Mouse (Mus musculus): Measurements from ENCODE around the gene Smyd5. TPM values are rescaled to one million over a fixed set of nuclear protein-coding genes. Genes with fewer than 3 reads are reported as not detected.
A peak's percentile ranks its signal among the peaks of the same experiment; 100 is the strongest.
"Not testable (repeated sequence)": the region's sequence is repeated elsewhere in the genome, so short reads cannot be mapped to it uniquely, and the experiment has no call there.

Smyd5 gene
- polyA plus RNA-seq, 1 experiment from 2014 or later, result 78.2 TPM

DNA sequence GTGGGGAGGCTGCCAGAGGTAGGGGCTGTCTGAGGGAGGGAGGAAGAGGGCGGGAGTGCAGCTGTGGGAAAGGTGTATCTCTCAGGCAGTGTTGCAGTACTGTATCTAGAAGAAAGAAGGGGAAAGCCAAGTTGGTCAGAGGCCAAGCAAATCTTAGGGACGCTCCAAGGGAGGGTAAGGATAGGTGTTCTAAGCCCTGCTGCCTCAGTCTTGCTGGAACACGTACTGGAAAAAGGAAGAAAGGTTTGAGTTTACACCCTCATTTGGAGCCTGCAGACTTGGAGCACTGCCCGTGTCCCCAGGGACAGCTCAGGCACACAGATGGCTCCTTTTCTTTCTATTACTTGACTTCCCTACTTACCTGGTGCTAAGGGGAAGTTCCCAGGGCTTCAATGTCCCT is 9.4 kb downstream of the Smyd5 start:
- no peak for ATAC-seq
- 86% methylated on average over 4 of the region's 4 CpGs for WGBS
- Histone ChIP-seq H3K4me2 (ENCODE audit: low read length) (no peak overlapping the region), H3K27me3 (ENCODE audit: control insufficient read depth, insufficient read depth, low read depth, low read length) (no peaks in the 10 kb centered on the region), H3K4me3 (ENCODE audit: low read depth, low read length) (no peak overlapping the region), H3K36me3 (ENCODE audit: control insufficient read depth, insufficient read depth, low read length) (peaks cover 15% of the 10 kb centered on the region), H3K9ac (ENCODE audit: low read depth, low read length) (no peak overlapping the region), H3K9me3 (replicated peaks; ENCODE audit: control insufficient read depth, low read length, poor library complexity, severe bottlenecking) (no peaks in the 10 kb centered on the region), H3K27ac (ENCODE audit: low read length) (no peak overlapping the region), H3K4me1 (ENCODE audit: control insufficient read depth, insufficient read depth, low read length) (no peaks in the 10 kb centered on the region)

DNA sequence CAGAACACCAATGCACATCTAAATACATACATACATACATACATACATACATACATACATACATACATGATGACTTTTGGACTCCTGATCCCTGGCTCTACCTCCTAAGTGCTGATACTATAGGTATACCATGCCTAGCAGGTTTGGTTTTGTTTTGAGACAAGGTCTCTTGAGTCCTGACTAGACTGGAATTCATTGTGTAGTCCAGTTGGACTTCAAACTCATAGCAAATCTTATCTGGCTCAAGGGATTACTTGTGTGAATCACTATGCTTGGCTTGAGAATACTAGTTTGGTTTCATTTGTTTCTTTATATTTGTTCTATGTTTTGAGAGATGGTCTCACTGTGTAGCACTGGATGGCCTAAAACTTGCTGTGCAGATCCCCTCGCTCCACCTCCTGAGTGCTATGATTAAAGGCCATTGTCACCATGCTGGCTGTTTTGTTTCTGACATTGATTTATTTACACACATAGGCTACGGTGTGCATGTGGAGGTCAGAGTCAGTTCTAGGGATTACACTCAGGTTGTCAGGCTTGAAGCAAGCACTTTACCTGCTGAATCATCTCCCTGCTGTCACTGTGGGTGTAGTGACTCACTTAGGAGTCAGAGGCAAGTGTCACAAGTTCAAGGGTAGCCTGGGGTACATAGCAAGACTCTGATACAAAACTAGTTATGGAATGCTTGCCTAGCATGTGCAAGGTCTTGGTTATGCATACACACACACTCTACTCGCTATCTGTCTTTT is 11.9 kb downstream of the Smyd5 start:
- 97% methylated on average over 3 of the region's 3 CpGs for WGBS
- Histone ChIP-seq H3K27me3 (ENCODE audit: control insufficient read depth, insufficient read depth, low read depth, low read length) (no peaks in the 10 kb centered on the region), H3K27ac (ENCODE audit: low read length) (no peak overlapping the region), H3K36me3 (ENCODE audit: control insufficient read depth, insufficient read depth, low read length) (peaks cover 17% of the 10 kb centered on the region), H3K4me2 (ENCODE audit: low read length) (no peak overlapping the region), H3K9ac (ENCODE audit: low read depth, low read length) (no peak overlapping the region), H3K9me3 (replicated peaks; ENCODE audit: control insufficient read depth, low read length, poor library complexity, severe bottlenecking) (no peaks in the 10 kb centered on the region), H3K4me1 (ENCODE audit: control insufficient read depth, insufficient read depth, low read length) (no peaks in the 10 kb centered on the region), H3K4me3 (ENCODE audit: low read depth, low read length) (no peak overlapping the region)
- ATAC-seq, result no peak

DNA sequence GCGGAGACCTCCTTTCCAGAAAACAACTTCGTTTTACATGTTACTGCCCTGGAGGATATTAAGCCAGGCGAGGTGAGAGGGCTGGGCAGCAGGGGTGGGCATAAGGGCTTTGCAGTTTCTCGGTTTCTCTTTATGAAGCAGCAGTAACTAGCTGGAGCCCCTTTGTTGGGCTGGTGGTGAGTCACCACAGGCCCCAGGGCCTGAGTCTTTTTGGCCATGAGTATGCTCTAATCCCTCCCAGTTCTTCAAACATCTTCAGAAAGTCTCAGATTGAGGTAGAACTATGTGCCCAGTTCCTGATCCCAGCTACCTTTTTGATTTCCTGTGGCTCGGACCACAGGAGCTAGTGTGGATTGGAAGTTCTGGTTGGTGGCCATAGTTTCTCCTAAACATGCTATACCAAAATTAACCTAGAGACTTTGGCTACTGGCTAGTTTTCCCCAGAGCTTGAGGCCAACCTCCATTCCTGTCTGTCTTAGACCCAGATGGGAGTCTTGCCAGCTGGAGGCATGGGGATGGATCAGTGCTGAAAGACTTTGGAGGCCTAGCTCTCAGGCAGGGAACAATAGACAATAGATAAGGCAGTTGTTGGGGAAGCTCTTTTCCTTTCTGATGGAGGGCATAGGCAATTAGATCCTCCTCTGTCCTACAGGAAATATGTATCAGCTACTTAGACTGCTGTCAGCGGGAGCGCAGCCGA is 12.6 kb downstream of the Smyd5 start:
- no peak overlapping the region for H3K9ac ChIP-seq (ENCODE audit: low read depth, low read length)
- H3K4me2 ChIP-seq (ENCODE audit: low read length), result no peak overlapping the region
- no peaks in the 10 kb centered on the region for H3K4me1 ChIP-seq (ENCODE audit: control insufficient read depth, insufficient read depth, low read length)
- no peak for ATAC-seq
- no peaks in the 10 kb centered on the region for H3K27me3 ChIP-seq (ENCODE audit: control insufficient read depth, insufficient read depth, low read depth, low read length)
- WGBS, result 93% methylated on average over 8 of the region's 8 CpGs
- peaks cover 16% of the 10 kb centered on the region for H3K36me3 ChIP-seq (ENCODE audit: control insufficient read depth, insufficient read depth, low read length)
- no peaks in the 10 kb centered on the region for H3K9me3 ChIP-seq (replicated peaks; ENCODE audit: control insufficient read depth, low read length, poor library complexity, severe bottlenecking)
- no peak overlapping the region for H3K4me3 ChIP-seq (ENCODE audit: low read depth, low read length)
- no peak overlapping the region for H3K27ac ChIP-seq (ENCODE audit: low read length)

DNA sequence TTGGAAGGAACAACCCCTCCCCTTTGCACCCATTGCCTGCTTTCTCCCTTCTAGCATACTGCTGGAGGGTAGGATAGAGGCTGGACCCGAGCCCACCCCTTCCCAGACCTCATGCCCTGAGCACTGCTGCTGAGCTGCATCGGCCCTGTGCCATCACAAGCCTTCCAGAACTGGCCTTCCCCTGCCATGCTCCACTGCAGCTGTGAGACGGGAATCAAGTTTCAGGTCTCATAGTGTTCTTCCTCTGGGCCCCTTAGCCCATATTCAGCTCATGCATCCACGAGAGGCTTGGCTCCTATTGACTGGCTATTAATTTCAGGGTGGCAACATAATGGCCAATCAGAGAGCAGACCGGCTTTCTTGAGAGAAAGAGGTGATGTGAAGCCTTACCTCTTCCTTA is 13.5 kb downstream of the Smyd5 start:
- no peak overlapping the region for H3K4me2 ChIP-seq (ENCODE audit: low read length)
- ATAC-seq, result no peak
- H3K27ac ChIP-seq (ENCODE audit: low read length), result no peak overlapping the region
- H3K4me3 ChIP-seq (ENCODE audit: low read depth, low read length), result no peak overlapping the region
- no peaks in the 10 kb centered on the region for H3K4me1 ChIP-seq (ENCODE audit: control insufficient read depth, insufficient read depth, low read length)
- H3K9me3 ChIP-seq (replicated peaks; ENCODE audit: control insufficient read depth, low read length, poor library complexity, severe bottlenecking), result no peaks in the 10 kb centered on the region
- H3K27me3 ChIP-seq (ENCODE audit: control insufficient read depth, insufficient read depth, low read depth, low read length), result no peaks in the 10 kb centered on the region
- WGBS, result 72% methylated on average over 5 of the region's 5 CpGs
- H3K36me3 ChIP-seq (ENCODE audit: control insufficient read depth, insufficient read depth, low read length), result peaks cover 16% of the 10 kb centered on the region
- H3K9ac ChIP-seq (ENCODE audit: low read depth, low read length), result no peak overlapping the region

DNA sequence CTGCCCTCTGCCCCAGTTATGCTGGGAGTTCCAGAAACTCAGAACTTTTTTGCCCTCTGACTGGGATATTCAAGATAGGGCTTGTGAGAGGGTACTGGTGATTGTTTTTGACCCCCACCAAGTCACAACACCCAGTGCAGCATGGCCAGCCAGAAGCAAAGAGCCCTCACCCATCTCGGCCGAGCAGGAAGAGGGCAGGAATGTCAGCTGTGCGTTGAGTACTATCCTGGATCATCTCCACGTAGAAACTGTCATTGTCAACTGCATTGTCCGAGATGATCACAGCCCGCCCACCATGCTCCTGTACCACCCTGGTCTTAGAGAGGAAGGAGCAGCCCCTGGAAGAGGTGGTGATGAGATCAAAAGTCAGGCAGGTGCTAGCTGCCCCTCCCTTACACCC is 15.6 kb downstream of the Smyd5 start:
- Histone ChIP-seq H3K4me2 (ENCODE audit: low read length) (no peak overlapping the region), H3K27me3 (ENCODE audit: control insufficient read depth, insufficient read depth, low read depth, low read length) (no peaks in the 10 kb centered on the region), H3K9me3 (replicated peaks; ENCODE audit: control insufficient read depth, low read length, poor library complexity, severe bottlenecking) (no peaks in the 10 kb centered on the region), H3K4me3 (ENCODE audit: low read depth, low read length) (no peak overlapping the region), H3K36me3 (ENCODE audit: control insufficient read depth, insufficient read depth, low read length) (peaks cover 16% of the 10 kb centered on the region), H3K9ac (ENCODE audit: low read depth, low read length) (no peak overlapping the region), H3K4me1 (ENCODE audit: control insufficient read depth, insufficient read depth, low read length) (0 out of 2 replicates have a peak, but pooled peaks cover 5% of the 10 kb centered on the region), H3K27ac (ENCODE audit: low read length) (no peak overlapping the region)
- 86% methylated on average over 6 of the region's 6 CpGs for WGBS
- ATAC-seq, result no peak

DNA sequence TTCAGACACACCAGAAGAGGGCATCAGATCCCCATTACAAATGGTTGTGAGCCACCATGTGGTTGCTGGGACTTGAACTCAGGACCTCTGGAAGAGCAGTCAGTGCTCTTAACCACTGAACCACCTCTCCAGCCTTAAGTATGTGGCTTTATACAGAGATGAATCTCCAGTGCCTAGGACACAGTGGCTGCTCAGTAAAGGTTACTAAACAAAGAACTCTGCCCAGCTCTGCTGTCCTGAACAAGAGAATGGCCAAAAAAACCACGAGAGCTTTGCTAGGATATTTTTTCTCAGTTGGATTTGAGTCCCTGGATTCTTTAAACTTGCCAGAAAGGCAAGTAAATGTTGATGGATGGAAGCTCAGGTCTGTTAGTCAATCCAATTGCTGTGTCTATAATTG is 18.4 kb downstream of the Smyd5 start:
- not testable (repeated sequence) for H3K9me3 ChIP-seq (replicated peaks; ENCODE audit: control insufficient read depth, low read length, poor library complexity, severe bottlenecking); ATAC-seq; H3K9ac ChIP-seq (ENCODE audit: low read depth, low read length); H3K27me3 ChIP-seq (ENCODE audit: control insufficient read depth, insufficient read depth, low read depth, low read length); H3K27ac ChIP-seq (ENCODE audit: low read length); H3K4me2 ChIP-seq (ENCODE audit: low read length); H3K4me3 ChIP-seq (ENCODE audit: low read depth, low read length)
- Histone ChIP-seq H3K36me3 (ENCODE audit: control insufficient read depth, insufficient read depth, low read length) (peaks cover 12% of the 10 kb centered on the region), H3K4me1 (ENCODE audit: control insufficient read depth, insufficient read depth, low read length) (peaks cover 31% of the 10 kb centered on the region)
- 63% methylated on average over 1 of the region's 1 CpGs for WGBS

DNA sequence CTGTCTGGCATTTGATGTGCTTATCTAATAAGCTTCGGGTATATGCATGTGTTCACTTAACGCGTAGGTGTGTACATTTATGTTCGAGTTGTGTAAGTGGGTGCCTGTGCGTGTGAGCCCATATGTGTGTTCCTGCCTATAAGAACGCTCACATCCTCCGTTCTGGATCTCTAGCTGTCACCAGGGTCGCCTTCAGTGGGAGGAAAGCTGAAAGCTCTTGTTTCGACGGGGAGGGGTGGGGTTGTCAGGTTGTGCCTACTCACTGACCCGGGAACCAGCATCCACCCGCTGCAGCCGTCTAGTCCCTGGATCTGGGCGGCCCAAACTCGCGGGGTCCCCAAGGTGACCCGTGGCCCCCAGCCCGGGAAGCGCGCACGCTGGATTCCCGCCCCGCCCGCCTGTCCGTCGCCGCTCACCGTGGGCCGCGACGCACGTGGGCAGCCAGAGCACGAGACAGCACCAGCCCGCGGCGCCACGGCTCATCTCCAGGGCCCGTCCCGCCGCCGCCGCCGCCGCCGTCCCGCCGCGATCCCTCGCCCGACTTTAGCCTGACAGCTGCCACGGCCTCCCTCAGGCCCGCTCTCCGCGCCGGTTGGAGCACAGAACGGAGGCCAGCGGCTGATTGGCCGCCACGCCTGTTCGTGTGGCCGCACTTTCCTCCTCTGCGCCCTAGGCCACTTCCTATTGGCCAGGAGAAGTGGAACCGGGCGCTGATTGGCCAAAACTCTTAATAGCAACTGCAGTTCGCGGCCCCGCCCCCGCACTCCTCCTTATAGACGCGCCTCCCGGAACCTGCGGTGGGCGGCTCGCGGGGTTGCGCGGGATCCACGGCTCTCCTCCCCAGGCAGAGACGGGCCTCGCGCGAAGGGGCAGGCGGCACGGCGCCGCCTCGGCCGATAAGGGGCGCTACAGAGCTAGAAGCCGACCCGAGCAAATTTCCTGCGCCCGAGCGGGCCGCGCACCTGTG is 19.2 kb downstream of the Smyd5 start, which contains the start of gene Cct7:
Gene Cct7, plus strand, starts transcription at position 818 of the 967 bp plus-strand sequence.
- Histone ChIP-seq H3K4me2 (ENCODE audit: low read length) (peak within 1 kb of the TSS; percentile 79), H3K9ac (ENCODE audit: low read depth, low read length) (peak within 1 kb of the TSS; percentile 86), H3K4me3 (ENCODE audit: low read depth, low read length) (peak within 1 kb of the TSS; percentile 61), H3K9me3 (replicated peaks; ENCODE audit: control insufficient read depth, low read length, poor library complexity, severe bottlenecking) (no peaks in the 10 kb centered on the region), H3K27me3 (ENCODE audit: control insufficient read depth, insufficient read depth, low read depth, low read length) (no peaks in the 10 kb centered on the region), H3K4me1 (ENCODE audit: control insufficient read depth, insufficient read depth, low read length) (peaks cover 35% of the 10 kb centered on the region), H3K27ac (ENCODE audit: low read length) (peak within 1 kb of the TSS; percentile 92), H3K36me3 (ENCODE audit: control insufficient read depth, insufficient read depth, low read length) (peaks cover 5% of the 10 kb centered on the region)
- peak; percentile 93 for ATAC-seq
- 3% methylated on average over 75 of the region's 96 CpGs for WGBS

DNA sequence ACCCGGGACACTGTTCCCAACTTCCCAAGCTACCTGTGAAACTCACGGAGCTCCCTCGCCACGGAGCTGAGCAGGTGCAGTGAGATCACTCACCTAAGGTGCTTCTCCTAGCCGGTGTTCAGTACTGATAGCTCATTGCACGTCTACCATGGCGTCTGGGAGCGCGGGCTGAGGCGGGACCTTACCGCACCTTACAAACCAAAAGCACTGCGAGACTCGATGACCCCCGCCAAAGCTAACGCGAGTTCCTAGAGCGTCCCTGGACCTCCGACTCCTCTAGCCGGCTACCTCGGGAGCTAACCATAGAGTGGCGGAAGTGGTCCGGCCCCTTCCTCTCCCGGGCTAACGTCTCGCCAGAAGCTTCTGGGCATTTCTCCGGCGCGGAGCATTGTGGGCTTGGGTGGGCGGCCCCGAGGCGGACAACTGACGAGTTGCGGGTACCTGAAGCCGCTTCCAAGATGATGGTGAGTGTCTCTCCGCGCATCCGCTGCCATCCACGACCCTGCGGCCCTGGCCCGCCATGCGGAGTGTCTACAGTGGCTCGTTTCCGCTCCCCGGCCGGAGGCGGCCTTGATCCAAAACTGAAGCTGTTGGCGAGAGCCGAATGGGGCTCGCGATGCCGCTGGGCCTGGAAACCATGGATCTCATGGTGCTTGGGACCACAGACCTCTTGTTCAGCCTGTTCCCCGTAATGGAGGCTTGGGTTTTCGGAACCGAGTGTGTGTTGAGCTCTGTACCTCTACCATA is 20.0 kb downstream of the Smyd5 start, which contains the start of gene Pradc1:
Gene Pradc1, minus strand, starts transcription at position 307 of the 747 bp plus-strand sequence.
- ATAC-seq, result peak; percentile 96
- Histone ChIP-seq H3K27me3 (ENCODE audit: control insufficient read depth, insufficient read depth, low read depth, low read length) (no peaks in the 10 kb centered on the region), H3K9ac (ENCODE audit: low read depth, low read length) (peak within 1 kb of the TSS; percentile 86), H3K4me3 (ENCODE audit: low read depth, low read length) (peak within 1 kb of the TSS; percentile 61), H3K4me1 (ENCODE audit: control insufficient read depth, insufficient read depth, low read length) (peaks cover 43% of the 10 kb centered on the region), H3K27ac (ENCODE audit: low read length) (peak within 1 kb of the TSS; percentile 92), H3K9me3 (replicated peaks; ENCODE audit: control insufficient read depth, low read length, poor library complexity, severe bottlenecking) (no peaks in the 10 kb centered on the region), H3K36me3 (ENCODE audit: control insufficient read depth, insufficient read depth, low read length) (no peaks in the 10 kb centered on the region), H3K4me2 (ENCODE audit: low read length) (peak within 1 kb of the TSS; percentile 79)
- under 1% methylated on average over 54 of the region's 54 CpGs for WGBS

Measured in midbrain, embryonic 16.5 days (tissue).